Mouse (Mus musculus) heart, postnatal 0 days (tissue): ENCODE measurements at regions not wholly inside any gene's neighbourhood (a gene's known extent, or its start where the extent isn't known, plus 50 kb on each side); places are given as distances from the start of the nearest gene placed in this dataset.

Experiments used
- CTCF ChIP-seq: IDR thresholded peaks from 2 replicates; pipeline ENCODE4 v1.5.1; 2016; ENCODE audit warnings: antibody characterized with exemption, control low read depth, low read depth
- EP300 ChIP-seq: IDR thresholded peaks from 2 replicates; pipeline ENCODE4 v1.6.1; 2016; ENCODE audit warnings: antibody characterized with exemption, low read depth

DNA sequence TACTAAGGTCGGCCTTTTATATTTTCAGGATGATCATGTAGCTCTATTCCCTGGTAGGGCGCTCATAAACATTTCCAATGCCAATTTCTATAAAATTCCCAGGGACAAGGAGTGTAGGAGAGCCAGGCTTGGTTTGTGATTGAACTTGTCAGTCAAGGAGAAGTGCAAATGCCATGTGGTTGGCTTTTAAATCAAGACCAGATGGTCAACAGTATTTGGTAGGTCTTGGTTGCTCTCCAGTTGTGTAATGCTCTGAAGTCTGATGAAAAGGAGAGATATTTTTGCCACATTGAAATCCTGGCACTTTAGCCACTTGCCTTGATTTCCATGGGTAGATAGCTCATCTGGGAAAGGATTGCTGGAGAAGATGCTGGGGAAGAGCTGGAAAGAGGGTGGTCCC is 263.4 kb upstream of the Jag1 start:
- TF ChIP-seq CTCF (no peak), EP300 (no peak)
